Mouse (Mus musculus): Measurements from ENCODE around the gene Tnp2. TPM values are rescaled to one million over a fixed set of nuclear protein-coding genes. Genes with fewer than 3 reads are reported as not detected.

Gene Tnp2
- polyA plus RNA-seq, 1 experiment = 0.12 TPM

DNA sequence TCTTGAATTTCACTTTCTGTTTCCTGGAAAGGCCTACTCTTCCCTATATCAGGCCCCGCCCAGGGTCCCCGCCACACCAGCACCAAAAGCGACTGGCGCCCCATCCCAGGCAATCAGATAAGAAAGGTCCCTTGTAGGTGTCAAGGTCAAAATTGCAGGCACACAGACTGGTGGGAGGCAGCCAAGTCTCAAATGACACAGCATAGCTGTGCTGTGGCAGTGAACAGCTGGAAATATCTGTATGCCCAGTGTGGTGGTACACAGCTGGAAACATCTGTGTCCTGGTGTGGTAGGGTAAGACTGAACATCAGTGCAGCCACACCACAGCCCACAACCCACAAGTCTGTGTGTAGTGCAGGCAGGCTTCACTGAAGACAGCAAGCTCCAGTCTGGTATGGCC lies 26.4 kb upstream of the Tnp2 start:
- peaks cover 1% of the 10 kb centered on the region for H3K27me3 ChIP-seq (ENCODE audit: control insufficient read depth, insufficient read depth, insufficient read length)
- no peak overlapping the region for H3ac ChIP-seq (ENCODE audit: control insufficient read depth, insufficient read length)
- H3K79me2 ChIP-seq (ENCODE audit: control insufficient read depth, insufficient read depth) = no peaks in the 10 kb centered on the region
- no peak for TF ChIP-seq SRF (IDR thresholded peaks at IDR 0.05; ENCODE audit: control insufficient read depth, insufficient read length, low read depth)
- no peak for TF ChIP-seq POLR2AphosphoS2 (IDR thresholded peaks at IDR 0.05; ENCODE audit: insufficient read length, low read depth)
- TF ChIP-seq MAX (IDR thresholded peaks at IDR 0.05; ENCODE audit: low read depth) = no peak
- no peak for TF ChIP-seq CEBPB (IDR thresholded peaks at IDR 0.05; ENCODE audit: insufficient read depth, poor library complexity, severe bottlenecking)
- TF ChIP-seq MYOG (IDR thresholded peaks at IDR 0.05; ENCODE audit: control insufficient read depth in 1 of 3, insufficient read depth in 1 of 3, insufficient read length in 2 of 3, low read depth in 2 of 3) = no peak
- no peak for TF ChIP-seq REST (IDR thresholded peaks at IDR 0.05; ENCODE audit: insufficient read depth, insufficient read length)
- no peak for TF ChIP-seq MYOD1 (IDR thresholded peaks at IDR 0.05; ENCODE audit: control insufficient read depth in 1 of 3, insufficient read length in 2 of 3, low read depth in 2 of 3)
- TF ChIP-seq POLR2A (IDR thresholded peaks at IDR 0.05; ENCODE audit: insufficient read length, low read depth) = no peak
- TF ChIP-seq E2F4 (IDR thresholded peaks at IDR 0.05; ENCODE audit: insufficient read depth) = no peak
- no peak for TF ChIP-seq TCF3 (IDR thresholded peaks at IDR 0.05; ENCODE audit: insufficient read length, low read depth)
- TF ChIP-seq TCF12 (IDR thresholded peaks at IDR 0.05; ENCODE audit: insufficient read depth, poor library complexity, severe bottlenecking) = no peak
- no peak for TF ChIP-seq USF1 (IDR thresholded peaks at IDR 0.05; ENCODE audit: low read depth)
- H3K4me3 ChIP-seq = no peak overlapping the region
- no peak overlapping the region for H3K4me2 ChIP-seq (ENCODE audit: low read depth)
- no peaks in the 10 kb centered on the region for H3K36me3 ChIP-seq (ENCODE audit: control insufficient read depth, insufficient read depth)

DNA sequence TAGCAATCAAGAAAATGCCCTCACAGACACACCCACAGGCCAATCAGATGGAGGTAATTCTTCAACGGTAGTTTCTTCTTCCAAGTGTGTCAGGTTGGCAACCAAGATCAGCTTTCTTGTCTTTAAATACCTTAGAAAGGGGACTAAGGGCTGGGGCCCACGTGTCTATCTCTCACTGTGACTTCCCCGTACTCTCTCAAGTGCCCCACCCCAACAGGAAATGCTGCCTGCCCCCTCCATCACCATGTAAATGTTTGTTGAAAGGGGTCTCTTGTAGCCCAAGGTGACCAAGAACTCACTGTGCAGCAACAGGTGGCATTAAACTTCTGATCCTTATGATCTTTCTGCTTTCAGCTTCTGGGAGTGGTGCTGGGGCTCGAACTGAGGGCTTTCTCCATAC lies 25.3 kb upstream of the Tnp2 start:
- H3ac ChIP-seq (ENCODE audit: control insufficient read depth, insufficient read length) = no peak overlapping the region
- TF ChIP-seq E2F4 (IDR thresholded peaks at IDR 0.05; ENCODE audit: insufficient read depth) = no peak
- no peak for TF ChIP-seq SRF (IDR thresholded peaks at IDR 0.05; ENCODE audit: control insufficient read depth, insufficient read length, low read depth)
- no peaks in the 10 kb centered on the region for H3K79me2 ChIP-seq (ENCODE audit: control insufficient read depth, insufficient read depth)
- H3K4me3 ChIP-seq = no peak overlapping the region
- H3K27me3 ChIP-seq (ENCODE audit: control insufficient read depth, insufficient read depth, insufficient read length) = peaks cover 13% of the 10 kb centered on the region
- no peaks in the 10 kb centered on the region for H3K36me3 ChIP-seq (ENCODE audit: control insufficient read depth, insufficient read depth)
- no peak overlapping the region for H3K4me2 ChIP-seq (ENCODE audit: low read depth)

DNA sequence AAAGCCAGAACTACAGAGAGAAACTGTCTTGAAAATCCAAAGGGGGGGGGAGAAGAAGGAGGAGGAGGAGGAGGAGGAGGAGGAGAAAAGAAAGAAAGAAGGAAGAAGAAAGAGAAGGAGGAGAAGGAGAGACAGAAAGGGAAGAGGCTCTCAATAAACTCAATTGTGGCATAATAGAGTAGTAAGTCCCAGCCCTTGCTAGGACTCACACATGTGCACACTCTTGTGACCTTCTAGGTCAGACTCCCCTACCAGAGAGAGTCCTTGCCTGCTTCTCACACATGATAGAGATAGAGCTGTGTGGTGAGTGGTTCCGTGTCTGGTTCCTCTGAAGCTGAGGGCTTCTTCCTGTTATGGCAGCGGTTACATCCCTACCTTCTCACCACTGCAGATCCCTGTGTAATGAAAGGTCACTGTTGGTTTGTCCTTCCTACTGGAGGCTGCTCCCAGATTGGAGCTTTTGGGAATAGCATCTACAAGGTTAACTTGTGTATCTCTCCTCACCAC lies 24.5 kb upstream of the Tnp2 start, which contains the start of gene Gm11172:
Gene Gm11172, plus strand, starts transcription at position 51 of the 507 bp plus-strand sequence.
- Histone ChIP-seq H3K36me3 (ENCODE audit: control insufficient read depth, insufficient read depth) (no peaks in the 10 kb centered on the region), H3K4me3 (no peak within 1 kb of the TSS), H3ac (ENCODE audit: control insufficient read depth, insufficient read length) (no peak within 1 kb of the TSS), H3K79me2 (ENCODE audit: control insufficient read depth, insufficient read depth) (no peaks in the 10 kb centered on the region), H3K27me3 (ENCODE audit: control insufficient read depth, insufficient read depth, insufficient read length) (peaks cover 19% of the 10 kb centered on the region), H3K4me2 (ENCODE audit: low read depth) (no peak within 1 kb of the TSS)
- TF ChIP-seq POLR2AphosphoS2 (IDR thresholded peaks at IDR 0.05; ENCODE audit: insufficient read length, low read depth) (no peak), REST (IDR thresholded peaks at IDR 0.05; ENCODE audit: insufficient read depth, insufficient read length) (no peak), USF1 (IDR thresholded peaks at IDR 0.05; ENCODE audit: low read depth) (no peak), TCF3 (IDR thresholded peaks at IDR 0.05; ENCODE audit: insufficient read length, low read depth) (no peak), CEBPB (IDR thresholded peaks at IDR 0.05; ENCODE audit: insufficient read depth, poor library complexity, severe bottlenecking) (no peak), MYOG (IDR thresholded peaks at IDR 0.05; ENCODE audit: control insufficient read depth in 1 of 3, insufficient read depth in 1 of 3, insufficient read length in 2 of 3, low read depth in 2 of 3) (no peak), MAX (IDR thresholded peaks at IDR 0.05; ENCODE audit: low read depth) (no peak), SRF (IDR thresholded peaks at IDR 0.05; ENCODE audit: control insufficient read depth, insufficient read length, low read depth) (no peak), TCF12 (IDR thresholded peaks at IDR 0.05; ENCODE audit: insufficient read depth, poor library complexity, severe bottlenecking) (no peak), MYOD1 (IDR thresholded peaks at IDR 0.05; ENCODE audit: control insufficient read depth in 1 of 3, insufficient read length in 2 of 3, low read depth in 2 of 3) (no peak), POLR2A (IDR thresholded peaks at IDR 0.05; ENCODE audit: insufficient read length, low read depth) (no peak), E2F4 (IDR thresholded peaks at IDR 0.05; ENCODE audit: insufficient read depth) (no peak)

DNA sequence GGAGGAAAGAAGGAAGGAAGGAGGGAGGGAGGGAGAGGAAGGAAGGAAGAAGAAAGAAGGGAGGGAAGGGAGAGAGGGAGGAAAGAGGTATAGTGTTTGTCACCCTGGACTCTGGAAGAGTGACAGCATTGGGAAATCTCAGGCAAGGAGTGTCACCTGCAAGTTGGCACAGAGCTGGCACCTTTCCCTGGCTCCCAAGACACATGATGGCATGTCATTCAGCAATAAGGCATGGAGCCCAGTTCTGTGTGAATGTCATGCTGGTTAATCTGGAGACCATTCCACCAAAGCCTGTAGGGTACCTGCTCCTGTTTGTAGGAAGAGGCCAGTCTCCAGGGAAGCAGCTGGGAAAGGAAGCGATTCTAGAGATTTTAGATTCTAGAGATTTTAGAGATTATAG lies 21.9 kb upstream of the Tnp2 start:
- Histone ChIP-seq H3K4me2 (ENCODE audit: low read depth) (no peak overlapping the region), H3K27me3 (ENCODE audit: control insufficient read depth, insufficient read depth, insufficient read length) (peaks cover 30% of the 10 kb centered on the region), H3K4me3 (no peak overlapping the region), H3K79me2 (ENCODE audit: control insufficient read depth, insufficient read depth) (no peaks in the 10 kb centered on the region), H3ac (ENCODE audit: control insufficient read depth, insufficient read length) (no peak overlapping the region), H3K36me3 (ENCODE audit: control insufficient read depth, insufficient read depth) (no peaks in the 10 kb centered on the region)
- TF ChIP-seq MAX (IDR thresholded peaks at IDR 0.05; ENCODE audit: low read depth) = no peak
- no peak for TF ChIP-seq CEBPB (IDR thresholded peaks at IDR 0.05; ENCODE audit: insufficient read depth, poor library complexity, severe bottlenecking)
- no peak for TF ChIP-seq MYOD1 (IDR thresholded peaks at IDR 0.05; ENCODE audit: control insufficient read depth in 1 of 3, insufficient read length in 2 of 3, low read depth in 2 of 3)
- no peak for TF ChIP-seq SRF (IDR thresholded peaks at IDR 0.05; ENCODE audit: control insufficient read depth, insufficient read length, low read depth)
- TF ChIP-seq TCF3 (IDR thresholded peaks at IDR 0.05; ENCODE audit: insufficient read length, low read depth) = no peak
- TF ChIP-seq MYOG (IDR thresholded peaks at IDR 0.05; ENCODE audit: control insufficient read depth in 1 of 3, insufficient read depth in 1 of 3, insufficient read length in 2 of 3, low read depth in 2 of 3) = no peak
- TF ChIP-seq POLR2A (IDR thresholded peaks at IDR 0.05; ENCODE audit: insufficient read length, low read depth) = no peak
- no peak for TF ChIP-seq USF1 (IDR thresholded peaks at IDR 0.05; ENCODE audit: low read depth)
- TF ChIP-seq REST (IDR thresholded peaks at IDR 0.05; ENCODE audit: insufficient read depth, insufficient read length) = no peak
- TF ChIP-seq POLR2AphosphoS2 (IDR thresholded peaks at IDR 0.05; ENCODE audit: insufficient read length, low read depth) = no peak
- no peak for TF ChIP-seq E2F4 (IDR thresholded peaks at IDR 0.05; ENCODE audit: insufficient read depth)
- no peak for TF ChIP-seq TCF12 (IDR thresholded peaks at IDR 0.05; ENCODE audit: insufficient read depth, poor library complexity, severe bottlenecking)
